Comparison of ENCODE assay signal across 20 mouse cellular contexts in the genomic region with DNA sequence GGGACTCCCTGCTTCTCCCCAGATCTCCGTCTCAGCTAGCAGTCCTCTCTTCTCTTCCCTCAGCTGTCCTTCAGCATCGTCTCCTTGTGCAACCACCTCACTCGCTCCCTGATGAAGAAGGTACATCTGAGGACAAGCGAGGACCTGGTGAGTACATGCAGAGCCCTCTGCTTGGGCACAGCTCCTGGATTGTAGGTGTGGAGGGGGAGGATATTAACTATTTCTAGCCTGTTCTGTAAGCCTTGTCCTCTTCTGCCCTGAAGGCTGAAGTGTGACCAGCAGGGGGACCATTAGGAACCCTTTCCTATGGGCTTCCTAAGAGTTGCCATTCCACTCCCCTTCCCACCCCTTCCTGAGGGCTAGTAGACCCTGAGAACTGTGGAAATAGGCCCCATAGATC.
DNase-seq lines count a peak whose midpoint lies in the region; ATAC-seq and TF ChIP-seq lines count a peak whose summit lies in the region.
"Had no signal": no experiment of that assay in that cellular context is flagged by ENCODE, and none has a peak within 500 bp of the region (broad histone marks: within the 10 kb centered on the region; RNA-seq: fewer than 3 reads in every experiment).

No protein-coding gene starts in this region.

- TF ChIP-seq CTCF in heart, adult 2 months (IDR thresholded peaks at IDR 0.05): peak; percentile 19; the same call in 1 of the 2 replicates
- TF ChIP-seq CTCF in lung, embryonic 14.5 days (IDR thresholded peaks at IDR 0.05; ENCODE audit: low read depth): peak; percentile 44

- no peak overlapping the region for H3K9ac ChIP-seq in forebrain, embryonic 12.5 days
- no peak overlapping the region for H3K9ac ChIP-seq in heart, adult 2 months (ENCODE audit: low read depth, low read length)
- H3K9ac ChIP-seq in lung, embryonic 14.5 days: no peak overlapping the region
- H3K9ac ChIP-seq: heart, embryonic 13.5 days; limb, embryonic 12.5 days; liver, embryonic 13.5 days; midbrain, embryonic 13.5 days had no signal

- H3K27ac ChIP-seq in forebrain, embryonic 10.5 days: 0 out of 2 replicates have a peak overlapping the region, but pooled peaks have one; percentile 22
- no peak overlapping the region for H3K27ac ChIP-seq in forebrain, embryonic 12.5 days
- H3K27ac ChIP-seq in heart, adult 2 months: no peak overlapping the region
- H3K27ac ChIP-seq in heart, embryonic 10.5 days: no peak overlapping the region
- no peak overlapping the region for H3K27ac ChIP-seq in lung, embryonic 14.5 days (ENCODE audit: low read depth)
- H3K27ac ChIP-seq: heart, embryonic 13.5 days; kidney, postnatal 0 days; limb, embryonic 12.5 days; liver, embryonic 13.5 days; midbrain, embryonic 13.5 days had no signal

- intact Hi-C loops in heart, adult 2 months (cut with DNase I): no loop called here

- H3K9me3 ChIP-seq in forebrain, embryonic 10.5 days: no peaks in the 10 kb centered on the region
- H3K9me3 ChIP-seq in forebrain, embryonic 12.5 days: no peaks in the 10 kb centered on the region
- no peaks in the 10 kb centered on the region for H3K9me3 ChIP-seq in heart, embryonic 10.5 days
- H3K9me3 ChIP-seq in lung, embryonic 14.5 days (ENCODE audit: low read depth, low read length): no peaks in the 10 kb centered on the region
- H3K9me3 ChIP-seq: heart, embryonic 13.5 days; limb, embryonic 12.5 days; liver, embryonic 13.5 days; midbrain, embryonic 13.5 days had no signal

- H3K79me2 ChIP-seq in heart, adult 2 months (replicated peaks; ENCODE audit: control insufficient read depth, insufficient read depth, low read length): no peaks in the 10 kb centered on the region

- H3K4me3 ChIP-seq in forebrain, embryonic 10.5 days: no peak overlapping the region
- H3K4me3 ChIP-seq in forebrain, embryonic 12.5 days (replicated peaks): no peak overlapping the region
- H3K4me3 ChIP-seq in heart, adult 2 months: no peak overlapping the region
- no peak overlapping the region for H3K4me3 ChIP-seq in heart, embryonic 10.5 days
- no peak overlapping the region for H3K4me3 ChIP-seq in lung, embryonic 14.5 days (ENCODE audit: low read depth, low read length)
- H3K4me3 ChIP-seq: heart, embryonic 13.5 days; limb, embryonic 12.5 days; liver, embryonic 13.5 days; midbrain, embryonic 13.5 days had no signal

- TF ChIP-seq EP300 in heart, adult 2 months (IDR thresholded peaks at IDR 0.05; ENCODE audit: insufficient read depth, low read depth, low read length): no peak

- 72% methylated on average over 4 of the region's 4 CpGs for WGBS in forebrain, embryonic 10.5 days
- WGBS in forebrain, embryonic 12.5 days: 82% methylated on average over 4 of the region's 4 CpGs
- 78% methylated on average over 4 of the region's 4 CpGs for WGBS in heart, adult 2 months
- 73% methylated on average over 4 of the region's 4 CpGs for WGBS in heart, embryonic 10.5 days
- 54% methylated on average over 4 of the region's 4 CpGs for WGBS in lung, embryonic 14.5 days

- no peak for TF ChIP-seq POLR2A in heart, adult 2 months (IDR thresholded peaks at IDR 0.05; ENCODE audit: insufficient read depth, low read depth, low read length)

- no peak for DNase-seq in forebrain, embryonic 10.5 days (ENCODE audit: extremely low spot score, low spot score)
- DNase-seq in heart, adult 2 months: no peak
- DNase-seq in heart, embryonic 10.5 days (ENCODE audit: low spot score): no peak
- no peak for DNase-seq in lung, embryonic 14.5 days
- DNase-seq in lung, postnatal 10 days: no peak
- peak; percentile 80 for DNase-seq in skeletal muscle tissue, adult 2 months (ENCODE audit: low read depth, low spot score)
- DNase-seq: adrenal gland, postnatal 14 days; cerebellum, adult 9-10 months; heart, adult 11 months; heart, postnatal 14 days; kidney, adult 2 months; liver, embryonic 13.5 days; right cerebral cortex, postnatal 14 days; thymus, postnatal 25 days had no signal

- H3K4me1 ChIP-seq in forebrain, embryonic 10.5 days: peaks cover 41% of the 10 kb centered on the region
- H3K4me1 ChIP-seq in forebrain, embryonic 12.5 days: peaks cover 3% of the 10 kb centered on the region; the same call in 1 of the 2 replicates
- H3K4me1 ChIP-seq in heart, adult 2 months (ENCODE audit: control insufficient read depth, insufficient read depth, low read length): peaks cover 3% of the 10 kb centered on the region
- peaks cover 12% of the 10 kb centered on the region for H3K4me1 ChIP-seq in heart, embryonic 10.5 days
- H3K4me1 ChIP-seq in lung, embryonic 14.5 days (ENCODE audit: insufficient read depth): no peaks in the 10 kb centered on the region
- H3K4me1 ChIP-seq: liver, embryonic 13.5 days; midbrain, embryonic 13.5 days had no signal

- H3K4me2 ChIP-seq in forebrain, embryonic 12.5 days: no peak overlapping the region
- H3K4me2 ChIP-seq in lung, embryonic 14.5 days: no peak overlapping the region
- H3K4me2 ChIP-seq: heart, embryonic 13.5 days; limb, embryonic 12.5 days; liver, embryonic 13.5 days; midbrain, embryonic 13.5 days had no signal

- no peak for ATAC-seq in forebrain, embryonic 12.5 days (ENCODE audit: low FRiP score)
- ATAC-seq in lung, embryonic 14.5 days (ENCODE audit: insufficient read depth): no peak
- ATAC-seq in inflammation-experienced regulatory T-cells, adult 6 months: no peak
- ATAC-seq: midbrain, embryonic 13.5 days had no signal

- no peaks in the 10 kb centered on the region for H3K27me3 ChIP-seq in forebrain, embryonic 10.5 days (ENCODE audit: poor library complexity, severe bottlenecking)
- H3K27me3 ChIP-seq in forebrain, embryonic 12.5 days: peaks cover 2% of the 10 kb centered on the region; the same call in 1 of the 2 replicates
- no peaks in the 10 kb centered on the region for H3K27me3 ChIP-seq in heart, adult 2 months (ENCODE audit: control insufficient read depth, insufficient read depth, low read length)
- H3K27me3 ChIP-seq in heart, embryonic 10.5 days (ENCODE audit: insufficient read depth, poor library complexity, severe bottlenecking): peaks cover 9% of the 10 kb centered on the region; the same call in 1 of the 2 replicates
- H3K27me3 ChIP-seq in lung, embryonic 14.5 days (ENCODE audit: insufficient read depth, low read length): no peaks in the 10 kb centered on the region
- H3K27me3 ChIP-seq: heart, embryonic 13.5 days; limb, embryonic 12.5 days; midbrain, embryonic 13.5 days had no signal

- H3K36me3 ChIP-seq in forebrain, embryonic 10.5 days (replicated peaks): no peaks in the 10 kb centered on the region
- H3K36me3 ChIP-seq in forebrain, embryonic 12.5 days (replicated peaks): no peaks in the 10 kb centered on the region
- peaks cover 2% of the 10 kb centered on the region; the same call in 1 of the 2 replicates for H3K36me3 ChIP-seq in heart, adult 2 months (ENCODE audit: control insufficient read depth, insufficient read depth, low read length)
- H3K36me3 ChIP-seq in heart, embryonic 10.5 days: no peaks in the 10 kb centered on the region
- no peaks in the 10 kb centered on the region for H3K36me3 ChIP-seq in lung, embryonic 14.5 days (ENCODE audit: insufficient read depth)
- H3K36me3 ChIP-seq: heart, embryonic 13.5 days; limb, embryonic 12.5 days; liver, embryonic 13.5 days; midbrain, embryonic 13.5 days had no signal
